Mouse (Mus musculus): Measurements from ENCODE around the gene Mob3b. TPM values are rescaled to one million over a fixed set of nuclear protein-coding genes. Genes with fewer than 3 reads are reported as not detected.

Gene Mob3b
- polyA plus RNA-seq (2014; fragmentation: Illumina TruSeq; extraction: RNeasy Lipid Tissue Mini Kit (QIAGEN cat#74804); ENCODE audit: low read depth, low replicate concordance): 21.7 TPM

GRCm38 (mm10) chr4:35156751-35157611 is at the start of gene Mob3b:
Gene Mob3b (minus strand): TSS chr4:35157484.

DNA sequence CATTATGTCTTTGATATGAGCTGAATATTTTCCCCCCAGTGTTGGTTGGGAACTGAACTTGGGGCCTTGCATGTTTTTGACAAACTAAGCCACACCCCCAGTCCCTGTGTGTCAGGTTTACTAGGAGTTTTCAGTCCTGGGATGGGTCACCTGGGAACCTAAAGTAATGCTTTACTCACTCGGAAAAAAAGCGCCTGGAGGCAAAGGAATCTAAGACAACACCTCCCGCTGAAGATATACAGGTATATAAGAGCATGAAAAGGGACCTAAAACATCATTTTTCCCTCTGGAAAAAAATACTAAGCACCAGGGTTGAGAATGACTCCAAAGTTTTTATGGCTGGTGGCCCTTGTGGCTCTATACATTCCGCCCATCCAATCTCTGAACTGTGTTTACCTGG is 5.5 kb downstream of the Mob3b start, which contains the start of gene Ifnk:
Ifnk (plus strand) TSS at position 301 of the 400 bp plus-strand sequence.

Other genes with a start within 250 kb of the Mob3b start
- not detected for gene Ifnk, start 5.4 kb downstream of the Mob3b start, polyA plus RNA-seq (2014; fragmentation: Illumina TruSeq; extraction: RNeasy Lipid Tissue Mini Kit (QIAGEN cat#74804); ENCODE audit: low read depth, low replicate concordance)
- gene C9orf72, start 68.7 kb upstream of the Mob3b start, polyA plus RNA-seq (2014; fragmentation: Illumina TruSeq; extraction: RNeasy Lipid Tissue Mini Kit (QIAGEN cat#74804); ENCODE audit: low read depth, low replicate concordance): 12.6 TPM

All from liver, adult 10 weeks (tissue).